Mouse (Mus musculus) MEL (cell line): ENCODE measurements at regions not wholly inside any gene's neighbourhood (a gene's known extent, or its start where the extent isn't known, plus 50 kb on each side); places are given as distances from the start of the nearest gene placed in this dataset.

Experiments
- DNase-seq: peaks from one replicate; pipeline ENCODE4 v3.0.0; 2011; ENCODE audit warnings: low read depth, low spot score
- H3K27ac ChIP-seq: 2 replicates; pipeline ENCODE4 v1.5.1; 2012; ENCODE audit warnings: low read depth, mild to moderate bottlenecking, control low read depth, low read length, moderate library complexity; ENCODE audit not compliant: control insufficient read depth
- H3K27me3 ChIP-seq, 2 experiments: fragments of 150-350 bp in 1 of 2; sonication (generic) in 1 of 2; 2 replicates each; pipeline ENCODE4 v1.6.1; 2012; ENCODE audit warnings: low read length in 2 of 2, mild to moderate bottlenecking in 2 of 2, improper control_type of control experiment in 1 of 2, moderate library complexity in 1 of 2; ENCODE audit not compliant: insufficient read depth in 2 of 2, control insufficient read depth in 1 of 2
- H3K36me3 ChIP-seq, 2 experiments: 2 replicates each; pipeline ENCODE4 v1.6.1; 2012 to 2014; ENCODE audit warnings: low read length in 2 of 2, improper control_type of control experiment in 1 of 2, inconsistent platforms in 1 of 2, mild to moderate bottlenecking in 1 of 2; ENCODE audit not compliant: insufficient read depth in 2 of 2, control insufficient read depth in 1 of 2
- H3K4me1 ChIP-seq, 2 experiments: fragments of 150-350 bp in 1 of 2; sonication (generic) in 1 of 2; 2 replicates each; pipeline ENCODE4 v1.6.1; 2012; ENCODE audit warnings: low read length in 2 of 2, improper control_type of control experiment in 1 of 2, mild to moderate bottlenecking in 1 of 2; ENCODE audit not compliant: insufficient read depth in 2 of 2, control insufficient read depth in 1 of 2
- H3K4me3 ChIP-seq, 2 experiments: fragments of 150-350 bp in 1 of 2; sonication (generic) in 1 of 2; 2 replicates each; pipeline ENCODE4 v1.5.1; 2012; ENCODE audit warnings: low read depth in 2 of 2, low read length in 2 of 2, mild to moderate bottlenecking in 2 of 2, moderate library complexity in 2 of 2, control low read depth in 1 of 2, improper control_type of control experiment in 1 of 2; ENCODE audit not compliant: control insufficient read depth in 1 of 2, insufficient read depth in 1 of 2
- H3K79me2 ChIP-seq: 2 replicates; pipeline ENCODE4 v1.6.1; 2012; ENCODE audit warnings: mild to moderate bottlenecking, low read length, moderate library complexity; ENCODE audit not compliant: control insufficient read depth, poor library complexity, insufficient read depth
- H3K9ac ChIP-seq: 2 replicates; pipeline ENCODE4 v1.6.1; 2012; ENCODE audit warnings: low read depth, mild to moderate bottlenecking, control low read depth, low read length, moderate library complexity; ENCODE audit not compliant: control insufficient read depth, poor library complexity, severe bottlenecking
- H3K9me3 ChIP-seq: fragments of 150-350 bp; sonication (generic); replicated peaks from 2 replicates; pipeline ENCODE4 v1.6.1; 2012; ENCODE audit warnings: mild to moderate bottlenecking, low read length, improper control_type of control experiment, moderate library complexity; ENCODE audit not compliant: insufficient read depth
- BHLHE40 ChIP-seq: IDR thresholded peaks from 2 replicates; pipeline ENCODE4 v1.6.1; 2012; ENCODE audit warnings: low read depth, mild to moderate bottlenecking, inconsistent platforms, low read length, improper control_type of control experiment, borderline replicate concordance
- E2F4 ChIP-seq: IDR thresholded peaks from 2 replicates; pipeline ENCODE4 v1.6.1; 2011; ENCODE audit warnings: low read depth, low read length, improper control_type of control experiment, borderline replicate concordance
- ELF1 ChIP-seq: IDR thresholded peaks from 2 replicates; pipeline ENCODE4 v1.6.1; 2014; ENCODE audit warnings: low read depth, mild to moderate bottlenecking, inconsistent platforms, low read length, improper control_type of control experiment, moderate library complexity
- GATA1 ChIP-seq: IDR thresholded peaks from 2 replicates; pipeline ENCODE4 v1.6.1; 2011; ENCODE audit warnings: low read depth, low read length, improper control_type of control experiment
- JUND ChIP-seq: IDR thresholded peaks from 2 replicates; pipeline ENCODE4 v1.6.1; 2011; ENCODE audit warnings: low read depth, mild to moderate bottlenecking, improper control_type of control experiment, low read length
- KAT2A ChIP-seq: conservative IDR thresholded peaks from 2 replicates; pipeline ENCODE4 v1.6.1; 2012; ENCODE audit warnings: low read depth, low read length, improper control_type of control experiment, inconsistent platforms
- MAX ChIP-seq: IDR thresholded peaks from 2 replicates; pipeline ENCODE4 v1.6.1; 2011; ENCODE audit warnings: low read length, improper control_type of control experiment
- MAZ ChIP-seq: IDR thresholded peaks from 2 replicates; pipeline ENCODE4 v1.6.1; 2012; ENCODE audit warnings: low read depth, mild to moderate bottlenecking, inconsistent platforms, low read length, improper control_type of control experiment
- MEF2A ChIP-seq: IDR thresholded peaks from 2 replicates; pipeline ENCODE4 v1.6.1; 2014; ENCODE audit warnings: low read depth, mild to moderate bottlenecking, inconsistent platforms, low read length, improper control_type of control experiment; ENCODE audit not compliant: poor library complexity, insufficient replicate concordance, severe bottlenecking; ENCODE audit errors: extremely low read depth
- MXI1 ChIP-seq: IDR thresholded peaks from 2 replicates; pipeline ENCODE4 v1.6.1; 2011; ENCODE audit warnings: mild to moderate bottlenecking, low read depth, low read length, improper control_type of control experiment
- MYB ChIP-seq: IDR thresholded peaks from 2 replicates; pipeline ENCODE4 v1.6.1; 2011; ENCODE audit warnings: mild to moderate bottlenecking, low read depth, low read length, improper control_type of control experiment
- NELFE ChIP-seq: IDR thresholded peaks from 2 replicates; pipeline ENCODE4 v1.6.1; 2011; ENCODE audit warnings: low read depth, low read length, improper control_type of control experiment
- NRF1 ChIP-seq: IDR thresholded peaks from 2 replicates; pipeline ENCODE4 v1.6.1; 2014; ENCODE audit warnings: low read depth, mild to moderate bottlenecking, inconsistent platforms, low read length, improper control_type of control experiment, moderate library complexity; ENCODE audit not compliant: poor library complexity, insufficient read depth, severe bottlenecking
- POLR2AphosphoS5 ChIP-seq: IDR thresholded peaks from 2 replicates; pipeline ENCODE4 v1.6.1; 2012; ENCODE audit warnings: low read depth, borderline replicate concordance, mild to moderate bottlenecking, inconsistent platforms, low read length, moderate library complexity, mixed read lengths
- RCOR1 ChIP-seq: IDR thresholded peaks from 2 replicates; pipeline ENCODE4 v1.6.1; 2012; ENCODE audit warnings: low read depth, mild to moderate bottlenecking, inconsistent platforms, low read length, improper control_type of control experiment
- USF2 ChIP-seq, 2 experiments: IDR thresholded peaks; 2 replicates each; pipeline ENCODE4 v1.6.1; 2011 to 2012; ENCODE audit warnings: improper control_type of control experiment in 2 of 2, low read length in 2 of 2, borderline replicate concordance in 1 of 2, inconsistent platforms in 1 of 2, low read depth in 1 of 2, mild to moderate bottlenecking in 1 of 2; ENCODE audit not compliant: insufficient read depth in 1 of 2
- ZC3H11A ChIP-seq: IDR thresholded peaks from 2 replicates; pipeline ENCODE4 v1.6.1; 2012; ENCODE audit warnings: low read depth, mild to moderate bottlenecking, inconsistent platforms, low read length, improper control_type of control experiment
- ZKSCAN1 ChIP-seq: IDR thresholded peaks from 2 replicates; pipeline ENCODE4 v1.6.1; 2012; ENCODE audit warnings: low read depth, mild to moderate bottlenecking, inconsistent platforms, low read length, improper control_type of control experiment, moderate library complexity

GRCm38 (mm10) chr9:41900606-41900974 lies 223.5 kb downstream of the Sorl1 start:
- Histone ChIP-seq H3K9ac (no peak overlapping the region), H3K27ac (no peak overlapping the region), H3K79me2 (no peaks in the 10 kb centered on the region), H3K4me3 (no peak overlapping the region), H3K27me3 (no peaks in the 10 kb centered on the region), H3K9me3 (no peaks in the 10 kb centered on the region), H3K36me3 (no peaks in the 10 kb centered on the region), H3K4me1 (no peaks in the 10 kb centered on the region)
- no peak for DNase-seq
- TF ChIP-seq USF2 (IDR thresholded peaks at IDR 0.05; ENCODE audit: borderline replicate concordance in 1 of 2, insufficient read depth in 1 of 2, low read depth in 1 of 2, low read length in 2 of 2) (no peak), RCOR1 (no peak), KAT2A (no peak), MAZ (no peak), NELFE (no peak), BHLHE40 (no peak), E2F4 (no peak)

DNA sequence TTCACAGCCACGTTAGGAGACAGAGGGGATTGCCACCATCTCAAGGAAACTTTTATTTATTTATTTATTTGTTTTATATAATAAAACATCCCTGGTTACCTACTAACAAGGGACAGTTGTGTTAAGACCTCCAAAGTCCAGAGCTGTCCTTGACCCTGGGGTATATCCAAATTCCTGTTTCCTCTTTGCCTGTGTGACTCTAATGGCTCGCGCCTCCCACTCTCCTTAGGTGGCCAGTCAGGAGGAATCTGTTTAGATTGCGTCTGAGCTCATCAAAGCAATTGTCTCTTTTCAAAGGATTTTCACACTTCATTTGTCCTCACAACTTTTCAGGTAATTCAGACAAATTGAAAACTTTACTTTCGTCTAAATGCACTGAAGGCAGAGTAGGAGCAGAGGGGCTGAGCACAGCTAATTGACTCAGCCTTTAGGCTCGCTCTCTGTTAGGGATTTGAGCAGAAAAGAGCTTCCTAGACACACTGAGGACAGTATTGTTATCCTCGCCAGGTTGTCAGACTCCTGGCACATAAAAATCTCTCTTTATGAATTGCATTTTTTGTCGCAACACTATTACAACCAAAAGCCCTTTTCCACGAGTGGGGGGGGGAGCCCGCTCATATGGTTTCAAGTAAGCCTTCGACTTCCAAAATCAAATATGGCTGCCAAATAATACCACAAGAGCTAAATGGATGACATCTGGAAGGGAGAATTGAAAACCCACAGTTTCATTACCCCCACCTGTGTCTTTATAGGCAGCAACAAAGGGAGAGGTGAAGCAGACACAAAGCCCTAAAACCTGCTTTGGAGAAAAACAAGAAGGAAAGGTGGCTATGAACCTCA lies 224.1 kb downstream of the Sorl1 start:
- TF ChIP-seq RCOR1: no peak
- no peak for TF ChIP-seq BHLHE40
- no peak for TF ChIP-seq MYB
- TF ChIP-seq POLR2AphosphoS5: no peak
- no peak for TF ChIP-seq MEF2A
- TF ChIP-seq KAT2A: no peak
- no peak for TF ChIP-seq GATA1
- TF ChIP-seq MXI1: no peak
- TF ChIP-seq MAX: no peak
- TF ChIP-seq E2F4: no peak
- no peak for TF ChIP-seq NRF1
- no peak for TF ChIP-seq ZC3H11A
- no peak for TF ChIP-seq JUND
- no peak for TF ChIP-seq ZKSCAN1
- no peak for TF ChIP-seq MAZ
- TF ChIP-seq ELF1: no peak
- no peaks in the 10 kb centered on the region for H3K27me3 ChIP-seq
- no peaks in the 10 kb centered on the region for H3K4me1 ChIP-seq
- DNase-seq: no peak
- no peaks in the 10 kb centered on the region for H3K79me2 ChIP-seq
- no peak overlapping the region for H3K9ac ChIP-seq
- no peak overlapping the region for H3K4me3 ChIP-seq
- no peak overlapping the region for H3K27ac ChIP-seq
- H3K36me3 ChIP-seq: no peaks in the 10 kb centered on the region
- no peaks in the 10 kb centered on the region for H3K9me3 ChIP-seq
